7 mouse cellular contexts compared by ENCODE assay signal in genomic region chr3:52007602-52008252, GRCm38 (mm10).
DNase-seq lines count a peak whose midpoint lies in the region; ATAC-seq lines count a peak whose summit lies in the region.

No protein-coding gene starts in this region.

- DNase-seq in ZHBTc4 (ENCODE audit: low read depth, low spot score) = peak; percentile 69
- peak; percentile 89 for DNase-seq in cerebellum, adult 9-11 months
- peak; percentile 74 to 81 for DNase-seq in frontal cortex, postnatal 14 days (ENCODE audit: low spot score in 2 of 2)
- DNase-seq in left cerebral cortex, postnatal 14 days (ENCODE audit: low spot score in 2 of 2) = peak; percentile 80 to 89
- peak; percentile 92 for DNase-seq in mesoderm, embryonic 11.5 days (ENCODE audit: low read depth, low spot score)
- DNase-seq in spleen, adult 12 weeks (ENCODE audit: low spot score) = peak; percentile 22

- intact Hi-C loops in left cerebral cortex, postnatal 14 days (cut with DNase I) = loop anchor here (1.0 to 10.0 kb wide), 4 partner anchors 90 to 306 kb away; no protein-coding TSS in a partner anchor

- peak; percentile 95 for ATAC-seq in inflammation-experienced regulatory T-cells, adult 6 months

Comparison
In these comparisons a context has a peak if more than half of its experiments do, and no peak if none do; other contexts are left out.
1. Peak in every context shown above with its lines: DNase-seq and ATAC-seq.
2. DNase-seq: peak in every context shown above with its lines; median percentile 92 in mesoderm, embryonic 11.5 days; 89 in cerebellum, adult 9-11 months; 84 in left cerebral cortex, postnatal 14 days; 78 in frontal cortex, postnatal 14 days; 69 in ZHBTc4; 22 in spleen, adult 12 weeks.